Mouse (Mus musculus): ENCODE data around the gene Ak4. TPM values are rescaled to one million over a fixed set of nuclear protein-coding genes. Genes with fewer than 3 reads are reported as not detected.

Gene Ak4
- polyA plus RNA-seq, 1 experiment from 2014 or later, result 16.8 TPM

- H3K36me3 ChIP-seq, result no peaks in the 10 kb centered on the region
- H3K4me3 ChIP-seq, result peak overlapping the region; percentile 43
- peak; percentile 50 for ATAC-seq (ENCODE audit: low FRiP score, low read depth)
- no peaks in the 10 kb centered on the region for H3K9me3 ChIP-seq
- no peak overlapping the region for H3K27ac ChIP-seq (replicated peaks)
- H3K4me2 ChIP-seq (replicated peaks), result peak overlapping the region; percentile 82
- H3K4me1 ChIP-seq, result peaks cover 11% of the 10 kb centered on the region
- peaks cover 20% of the 10 kb centered on the region for H3K27me3 ChIP-seq
- peak overlapping the region; percentile 21; the same call in 1 of the 2 replicates for H3K9ac ChIP-seq (replicated peaks)
- 8% methylated on average over 24 of the region's 24 CpGs for WGBS
Observed at GRCm38 (mm10) chr4:101507571-101508422, 88.7 kb downstream of the Ak4 start.

DNA sequence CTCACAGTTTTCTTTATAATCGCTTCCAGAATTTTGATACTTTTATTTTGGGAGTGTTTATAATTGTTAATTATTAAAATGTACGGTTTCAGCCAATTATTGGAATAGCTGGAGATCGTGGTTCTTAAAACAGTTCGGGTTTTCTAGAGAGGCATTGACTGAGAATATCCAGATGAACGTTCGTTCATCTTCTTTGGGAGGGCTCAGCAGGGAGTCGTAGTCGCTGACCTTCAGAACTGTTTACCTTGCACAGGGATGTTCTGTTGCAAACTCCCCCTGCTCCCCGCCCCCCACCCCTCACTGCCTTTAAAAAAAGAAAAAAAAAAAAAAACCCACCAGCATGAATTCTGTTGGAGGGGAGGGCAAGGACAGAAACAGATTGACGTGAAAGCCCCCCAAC lies 89.4 kb downstream of the Ak4 start:
- H3K4me2 ChIP-seq (replicated peaks), result peak overlapping the region; percentile 82
- 3% methylated on average over 10 of the region's 10 CpGs for WGBS
- H3K27ac ChIP-seq (replicated peaks), result no peak overlapping the region
- H3K9me3 ChIP-seq, result no peaks in the 10 kb centered on the region
- H3K9ac ChIP-seq (replicated peaks), result peak overlapping the region; percentile 52
- peaks cover 15% of the 10 kb centered on the region for H3K27me3 ChIP-seq
- peak overlapping the region; percentile 45 for H3K4me3 ChIP-seq
- H3K36me3 ChIP-seq, result no peaks in the 10 kb centered on the region
- ATAC-seq (ENCODE audit: low FRiP score, low read depth), result peak; percentile 8; the same call in 1 of the 2 replicates
- H3K4me1 ChIP-seq, result peaks cover 11% of the 10 kb centered on the region

DNA sequence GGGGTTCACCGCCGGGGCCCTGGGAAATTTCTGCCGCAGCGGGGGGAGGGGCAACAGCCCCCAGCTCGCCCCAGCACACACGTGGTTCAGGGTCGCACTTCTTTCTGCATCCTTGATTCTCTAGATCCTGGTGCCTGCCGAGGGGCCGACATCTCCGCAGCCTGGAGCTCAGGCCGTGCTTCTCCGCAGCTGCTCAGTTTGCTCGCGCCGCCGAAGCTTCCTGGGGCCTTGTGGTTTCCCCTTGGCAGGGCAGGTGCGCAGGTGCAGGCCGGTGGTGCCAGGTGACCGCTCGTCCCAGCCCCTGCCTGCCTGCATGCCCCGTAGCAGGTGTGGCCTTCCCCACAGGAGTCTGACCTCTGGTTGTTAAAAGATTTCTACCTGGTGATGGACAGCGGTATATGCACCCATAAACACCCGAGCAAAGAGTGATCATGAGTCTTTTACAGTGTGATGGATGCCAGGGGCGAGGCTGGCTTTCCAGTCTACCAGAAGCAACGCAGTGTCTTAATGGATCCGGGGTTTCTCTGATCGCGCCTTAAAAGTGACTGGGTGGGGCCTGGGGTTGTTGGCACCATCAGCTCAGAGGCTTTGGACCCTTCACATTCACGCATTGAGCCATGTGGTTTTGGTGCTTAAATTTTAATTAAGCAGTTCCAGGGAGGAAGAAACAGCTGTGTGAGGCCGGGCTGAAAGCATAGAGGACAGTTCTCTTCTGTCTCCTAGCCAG lies 89.9 kb downstream of the Ak4 start:
- ATAC-seq (ENCODE audit: low FRiP score, low read depth), result peak; percentile 73
- Histone ChIP-seq H3K9ac (replicated peaks) (peak overlapping the region; percentile 52), H3K4me2 (replicated peaks) (peak overlapping the region; percentile 82), H3K4me1 (peaks cover 11% of the 10 kb centered on the region), H3K27ac (replicated peaks) (no peak overlapping the region; the same call in 1 of the 2 replicates), H3K36me3 (no peaks in the 10 kb centered on the region), H3K4me3 (peak overlapping the region; percentile 45), H3K27me3 (peaks cover 15% of the 10 kb centered on the region), H3K9me3 (no peaks in the 10 kb centered on the region)
- WGBS, result 6% methylated on average over 29 of the region's 30 CpGs

GRCm38 (mm10) chr4:101510111-101510903 lies 91.2 kb downstream of the Ak4 start:
- no peak for ATAC-seq (ENCODE audit: low FRiP score, low read depth)

DNA sequence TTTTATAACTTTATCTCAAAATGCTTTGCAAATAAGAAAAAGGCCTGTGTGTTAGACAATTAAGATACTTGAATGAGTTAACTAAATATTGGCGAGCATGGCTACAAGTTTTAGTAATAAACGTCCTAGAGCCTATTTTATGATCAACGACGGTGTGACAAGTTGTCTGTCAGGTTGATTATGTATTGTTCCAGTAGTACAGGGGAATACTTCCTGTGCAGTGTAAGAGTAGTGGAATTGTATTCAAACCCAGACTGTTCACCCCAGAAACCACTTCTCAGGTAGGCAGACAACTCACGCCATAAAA lies 91.8 kb downstream of the Ak4 start:
- Histone ChIP-seq H3K27ac (replicated peaks) (no peak overlapping the region), H3K4me3 (no peak overlapping the region), H3K4me1 (peaks cover 11% of the 10 kb centered on the region), H3K9ac (replicated peaks) (no peak overlapping the region), H3K9me3 (no peaks in the 10 kb centered on the region), H3K4me2 (replicated peaks) (no peak overlapping the region), H3K36me3 (no peaks in the 10 kb centered on the region), H3K27me3 (peaks cover 15% of the 10 kb centered on the region)
- no peak for ATAC-seq (ENCODE audit: low FRiP score, low read depth)
- WGBS, result 87% methylated on average over 5 of the region's 5 CpGs

More at GRCm38 (mm10) chr4:101510111-101510903, 91.2 kb downstream of the Ak4 start:
- Histone ChIP-seq H3K27ac (replicated peaks) (no peak overlapping the region), H3K36me3 (no peaks in the 10 kb centered on the region), H3K9ac (replicated peaks) (no peak overlapping the region), H3K4me2 (replicated peaks) (no peak overlapping the region), H3K4me3 (no peak overlapping the region), H3K27me3 (peaks cover 15% of the 10 kb centered on the region), H3K9me3 (no peaks in the 10 kb centered on the region), H3K4me1 (peaks cover 11% of the 10 kb centered on the region)
- WGBS, result 87% methylated on average over 8 of the region's 8 CpGs

DNA sequence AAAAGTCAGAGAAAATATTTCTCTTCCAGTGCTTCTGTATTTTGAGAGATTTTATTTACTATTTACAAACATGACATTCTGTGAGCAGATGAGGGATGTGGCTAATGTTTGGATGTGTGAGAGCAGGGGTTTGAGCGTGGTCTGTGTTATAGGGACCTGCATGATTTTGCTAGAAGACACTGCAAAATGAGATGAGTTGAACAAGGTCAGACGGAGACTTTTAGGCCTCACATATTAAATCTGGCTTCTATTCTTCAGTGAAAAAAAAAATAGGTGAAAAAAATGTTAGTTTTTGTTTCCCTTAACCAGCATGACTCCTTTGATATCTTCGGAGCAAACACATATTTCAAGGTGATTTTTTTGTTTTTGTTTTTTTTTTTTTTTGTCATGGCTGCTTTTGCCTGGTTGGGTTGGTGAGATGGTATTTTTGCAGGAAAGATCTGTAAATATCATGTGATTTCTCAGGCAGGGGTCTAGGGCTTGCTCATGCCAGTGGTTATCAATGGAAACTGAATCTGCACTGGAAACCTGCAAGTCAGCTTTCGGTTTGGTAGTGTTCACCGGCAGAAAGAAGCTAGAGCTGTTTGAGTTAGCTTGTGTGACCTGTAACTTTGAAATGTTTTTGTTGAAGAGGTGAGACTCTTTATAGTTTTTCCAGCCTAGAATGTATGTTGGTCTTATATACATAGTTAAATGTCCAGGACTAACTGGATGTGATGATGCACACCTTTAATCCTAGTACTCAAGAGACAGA lies 92.9 kb downstream of the Ak4 start:
- no peak overlapping the region for H3K9ac ChIP-seq (replicated peaks)

DNA sequence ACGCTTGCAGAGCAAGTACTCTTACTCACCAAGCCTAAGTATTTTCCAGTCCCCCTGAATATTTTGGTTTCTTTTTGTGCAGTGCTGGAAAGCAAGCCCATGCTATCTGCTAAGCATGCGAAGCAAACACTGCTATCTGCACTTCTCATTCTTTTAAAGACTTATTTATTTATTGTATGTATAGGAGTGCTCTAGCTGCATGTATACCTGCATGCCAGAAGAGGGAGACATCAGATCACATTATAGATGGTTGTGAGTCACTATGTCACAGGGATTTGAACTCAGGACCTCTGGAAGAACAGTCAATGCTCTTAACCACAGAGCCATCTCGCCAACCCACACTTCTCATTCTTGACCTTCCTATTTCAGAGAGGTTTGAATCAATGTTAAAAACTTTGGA lies 94.2 kb downstream of the Ak4 start:
- no peak for ATAC-seq (ENCODE audit: low FRiP score, low read depth)
- no peaks in the 10 kb centered on the region for H3K9me3 ChIP-seq
- no peak overlapping the region for H3K9ac ChIP-seq (replicated peaks)
- H3K4me1 ChIP-seq, result peaks cover 11% of the 10 kb centered on the region
- H3K4me3 ChIP-seq, result no peak overlapping the region
- H3K27me3 ChIP-seq, result peaks cover 15% of the 10 kb centered on the region
- 94% methylated on average over 3 of the region's 3 CpGs for WGBS
- H3K4me2 ChIP-seq (replicated peaks), result no peak overlapping the region
- no peaks in the 10 kb centered on the region for H3K36me3 ChIP-seq
- H3K27ac ChIP-seq (replicated peaks), result no peak overlapping the region

More for the DNA sequence above, 92.9 kb downstream of the Ak4 start:
- no peaks in the 10 kb centered on the region for H3K36me3 ChIP-seq
- H3K4me3 ChIP-seq, result no peak overlapping the region
- H3K27me3 ChIP-seq, result peaks cover 15% of the 10 kb centered on the region
- 89% methylated on average over 5 of the region's 5 CpGs for whole genome bisulfite sequencing
- no peak for ATAC-seq (ENCODE audit: low FRiP score, low read depth)
- no peak overlapping the region for H3K27ac ChIP-seq (replicated peaks)
- no peaks in the 10 kb centered on the region for H3K9me3 ChIP-seq
- no peak overlapping the region for H3K4me2 ChIP-seq (replicated peaks)
- H3K4me1 ChIP-seq, result peaks cover 11% of the 10 kb centered on the region

DNA sequence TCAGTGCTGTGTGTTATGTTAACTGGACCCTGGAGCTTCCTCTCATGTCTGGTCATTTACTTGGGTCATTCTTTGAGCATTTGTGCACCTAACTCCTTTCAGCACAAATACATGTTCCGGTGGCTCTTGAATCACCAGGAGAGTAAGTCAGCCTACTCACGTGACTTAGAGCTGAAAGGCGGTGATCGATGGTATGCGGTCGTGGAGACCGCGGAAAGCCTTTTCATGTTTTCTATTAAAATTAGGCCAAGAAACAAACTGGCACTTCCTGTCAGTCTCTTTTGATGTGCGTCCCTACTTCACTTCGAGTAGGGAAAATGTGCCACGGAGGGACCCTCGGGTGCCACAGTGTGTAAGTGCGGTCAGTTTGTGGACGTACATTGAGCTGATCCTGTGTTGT lies 96.8 kb downstream of the Ak4 start:
- 93% methylated on average over 14 of the region's 14 CpGs for WGBS
- no peaks in the 10 kb centered on the region for H3K9me3 ChIP-seq
- no peak overlapping the region for H3K27ac ChIP-seq (replicated peaks)
- H3K4me3 ChIP-seq, result no peak overlapping the region
- H3K4me2 ChIP-seq (replicated peaks), result no peak overlapping the region
- no peak for ATAC-seq (ENCODE audit: low FRiP score, low read depth)
- H3K36me3 ChIP-seq, result no peaks in the 10 kb centered on the region
- no peak overlapping the region for H3K9ac ChIP-seq (replicated peaks)
- no peaks in the 10 kb centered on the region for H3K27me3 ChIP-seq
- no peaks in the 10 kb centered on the region for H3K4me1 ChIP-seq

Other genes starting within 250 kb of the Ak4 start
- gene Jak1, start 154.0 kb upstream of the Ak4 start, polyA plus RNA-seq (2016; fragmentation: Nextera tagmentation; extraction: Ambion mirVana), result 51.5 and 52.6 TPM in 2 replicates
- 10.7 and 11.7 TPM in 2 replicates for gene Dnajc6, start 77.4 kb downstream of the Ak4 start, polyA plus RNA-seq (2016; fragmentation: Nextera tagmentation; extraction: Ambion mirVana)
- 69.9 and 72.2 TPM in 2 replicates for gene Leprot, start 228.4 kb downstream of the Ak4 start, polyA plus RNA-seq (2016; fragmentation: Nextera tagmentation; extraction: Ambion mirVana)

Data from midbrain, embryonic 12.5 days (tissue).